Mouse (Mus musculus) gastrocnemius, postnatal 25 days (tissue): ENCODE data around the gene Hexdc. TPM values are rescaled to one million over a fixed set of nuclear protein-coding genes. Genes with fewer than 3 reads are reported as not detected.
A peak's percentile ranks its signal among the peaks of the same experiment; 100 is the strongest.

ENCODE experiments used
- DNase-seq: peaks from one replicate; pipeline ENCODE4 v3.0.0; 2022
- total RNA-seq, 2 experiments: library from RNA; stranded (reverse); gene quantifications; 1 replicate in 1 of 2; 2 replicates in 1 of 2; pipeline ENCODE4 v1.2.3; 2021

Gene Hexdc
- total RNA-seq, 2 experiments from 2014 or later = 4.8 to 6.9 TPM

DNA sequence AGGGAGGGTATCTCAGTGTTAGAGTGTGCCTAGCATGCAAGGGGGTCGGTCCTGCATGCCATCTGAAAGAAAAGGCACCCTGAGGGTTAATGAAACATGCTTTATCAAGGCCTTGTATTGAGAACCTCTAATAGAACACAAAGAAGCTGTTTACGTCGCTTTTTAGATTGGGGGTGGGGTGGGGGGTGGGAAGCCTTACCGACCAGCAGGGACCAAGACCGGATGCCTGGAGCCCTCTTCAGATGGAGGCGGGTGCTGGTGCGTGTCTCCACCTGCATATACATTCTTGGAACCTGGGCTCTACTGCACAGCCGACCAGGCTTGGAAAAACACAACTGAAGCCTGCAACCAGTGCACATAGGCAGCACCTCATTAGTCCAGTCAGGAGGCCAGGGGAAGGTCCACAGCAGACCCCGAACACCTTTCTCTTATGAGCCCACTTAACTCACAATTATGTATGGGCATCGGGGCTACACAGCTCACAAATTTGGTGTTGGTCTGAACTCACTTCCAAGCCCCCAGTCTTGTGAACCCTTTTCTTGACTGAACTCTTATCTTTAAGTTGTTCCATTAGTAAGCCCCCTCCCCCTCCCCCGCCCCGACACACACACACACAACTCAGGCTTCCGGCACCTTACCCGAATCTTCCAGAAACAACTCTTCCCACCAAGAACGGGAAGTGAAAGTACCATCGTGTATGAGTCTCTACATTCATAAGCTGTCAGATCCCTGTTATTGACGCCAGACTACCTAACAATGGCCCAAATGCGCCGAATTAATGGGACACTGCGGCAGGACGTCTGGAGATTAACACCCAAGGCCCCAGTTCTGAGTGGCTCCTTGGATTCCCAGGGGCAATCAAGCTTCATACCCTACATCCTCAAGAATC, 24.1 kb downstream of the Hexdc start:
- DNase-seq = no peak

DNA sequence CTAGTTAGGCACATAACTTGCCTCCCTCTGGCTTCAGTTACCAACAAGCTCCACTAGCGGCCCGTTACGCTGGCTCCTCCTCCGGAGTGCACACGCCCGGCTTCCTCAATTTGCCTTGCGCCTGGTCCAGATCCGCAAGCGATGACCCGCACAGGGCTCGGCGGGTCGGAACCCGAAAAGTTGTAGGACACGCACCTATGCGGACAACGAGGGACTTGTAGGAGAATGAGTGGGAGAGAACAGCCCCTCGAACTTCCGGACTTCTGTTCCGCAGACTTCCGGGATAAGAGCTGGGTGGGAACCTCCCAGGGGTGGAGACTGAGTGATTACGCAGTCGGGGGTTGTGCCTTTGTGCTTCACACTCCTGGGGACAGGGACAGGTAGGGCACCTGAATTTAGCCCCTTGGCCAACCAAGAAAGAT, 24.8 kb downstream of the Hexdc start, which contains the start of gene Cybc1:
Gene Cybc1, minus strand, starts transcription at position 305 of the 422 bp plus-strand sequence.
- DNase-seq = peak; percentile 66

DNA sequence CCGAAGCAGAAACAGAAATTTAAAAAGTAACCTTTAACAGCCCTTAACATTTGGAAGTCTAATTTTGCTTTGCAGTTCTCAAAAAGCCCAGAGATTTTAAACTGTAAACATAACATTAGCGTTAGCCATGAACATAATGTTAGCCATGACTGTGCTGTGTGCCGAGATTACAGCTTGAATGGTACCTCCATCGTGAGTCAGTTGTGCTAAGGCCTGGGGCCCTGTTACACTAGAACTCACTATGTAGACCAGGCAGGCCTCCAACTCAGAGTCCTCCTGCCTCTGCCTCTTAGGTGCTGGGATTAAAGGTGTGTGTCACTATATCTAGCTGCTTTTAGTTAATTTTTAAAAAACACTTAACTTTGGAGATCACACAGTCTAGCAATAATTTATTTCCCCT, 27.0 kb downstream of the Hexdc start:
- DNase-seq = no peak

DNA sequence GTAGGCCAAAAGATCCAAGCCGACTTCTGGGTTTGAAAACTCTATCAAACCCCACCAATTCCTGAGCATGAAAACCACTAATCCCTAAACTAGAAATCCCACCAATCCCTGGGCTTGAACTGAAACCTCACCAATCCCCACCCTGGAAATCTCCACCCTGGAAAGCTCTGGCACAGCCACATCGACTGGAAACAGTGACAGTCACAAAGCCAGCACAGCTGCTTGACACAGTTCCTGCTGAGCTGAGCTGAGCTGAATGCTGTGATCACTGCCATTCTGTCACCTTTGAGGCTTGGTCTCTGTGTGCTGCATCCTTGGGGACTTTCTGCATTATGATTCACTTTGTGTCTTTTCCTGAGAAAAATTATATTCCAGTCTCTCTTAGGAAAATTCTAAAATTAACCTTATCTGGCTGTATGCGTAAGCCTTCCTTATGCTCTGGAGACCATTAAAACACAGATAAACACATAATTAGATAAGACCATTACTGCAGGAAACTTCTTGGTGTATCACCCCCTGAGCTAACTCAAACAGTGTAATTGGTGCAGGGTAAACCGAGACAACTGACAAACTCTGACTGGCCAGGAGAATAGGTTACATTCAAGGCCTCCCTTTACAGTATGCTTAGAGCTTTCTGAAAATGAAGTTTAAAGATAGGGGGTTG, 27.5 kb downstream of the Hexdc start:
- peak; percentile 41 for DNase-seq

DNA sequence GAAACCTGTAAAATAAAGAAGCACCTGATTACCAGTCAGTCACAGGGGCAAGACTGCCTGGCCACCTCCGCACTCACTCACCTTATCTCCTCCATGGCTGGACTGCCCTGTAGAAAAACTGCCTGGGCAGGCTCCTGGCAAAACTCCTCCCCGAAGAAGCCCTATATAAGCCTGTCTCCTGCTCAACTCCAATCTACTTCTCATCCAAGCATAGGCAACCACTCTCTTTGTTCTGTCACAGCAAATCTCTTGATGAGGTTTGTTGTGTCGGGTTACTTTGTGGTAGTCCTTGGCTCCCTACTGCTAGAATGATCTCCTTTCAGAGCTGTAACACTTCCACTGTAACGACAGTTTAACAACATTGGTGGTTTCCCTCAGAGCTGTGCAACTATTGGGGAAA, 28.5 kb downstream of the Hexdc start:
- no peak for DNase-seq

DNA sequence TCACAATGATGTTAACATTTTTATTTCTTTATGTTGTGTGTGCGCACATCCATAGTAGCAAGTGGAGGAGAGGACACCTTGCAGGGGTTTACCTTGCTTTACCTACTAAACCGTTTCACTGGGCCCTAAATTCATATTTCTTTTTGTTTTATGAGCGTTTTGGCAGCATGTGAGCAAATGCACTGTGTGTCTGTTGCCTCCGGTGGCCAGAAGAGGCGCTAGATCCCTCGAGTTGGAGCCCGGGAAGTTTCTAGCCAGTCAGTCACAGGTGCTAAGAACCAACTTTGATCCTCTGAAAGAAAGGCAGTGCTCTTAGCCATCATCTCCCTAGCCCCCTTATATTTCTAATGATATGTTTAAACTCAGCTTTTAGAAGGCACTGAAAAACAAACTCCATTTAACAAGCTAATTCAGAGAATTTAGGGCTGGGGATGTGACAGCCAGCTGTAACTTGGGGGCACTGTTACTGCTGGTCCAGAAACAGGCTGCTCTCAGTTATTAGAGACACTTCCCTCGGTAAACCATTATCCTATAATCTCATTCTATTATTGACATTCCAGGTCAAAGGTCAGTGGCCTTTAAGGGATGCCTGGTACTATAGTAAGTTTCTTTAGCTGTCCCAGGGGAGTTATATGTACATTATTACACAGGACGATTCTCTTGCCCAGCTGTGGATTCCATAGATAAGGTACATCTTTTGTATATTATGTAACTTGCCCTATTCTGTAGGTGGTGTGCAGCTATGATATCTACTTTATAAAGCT, 31.4 kb downstream of the Hexdc start:
- DNase-seq = no peak

DNA sequence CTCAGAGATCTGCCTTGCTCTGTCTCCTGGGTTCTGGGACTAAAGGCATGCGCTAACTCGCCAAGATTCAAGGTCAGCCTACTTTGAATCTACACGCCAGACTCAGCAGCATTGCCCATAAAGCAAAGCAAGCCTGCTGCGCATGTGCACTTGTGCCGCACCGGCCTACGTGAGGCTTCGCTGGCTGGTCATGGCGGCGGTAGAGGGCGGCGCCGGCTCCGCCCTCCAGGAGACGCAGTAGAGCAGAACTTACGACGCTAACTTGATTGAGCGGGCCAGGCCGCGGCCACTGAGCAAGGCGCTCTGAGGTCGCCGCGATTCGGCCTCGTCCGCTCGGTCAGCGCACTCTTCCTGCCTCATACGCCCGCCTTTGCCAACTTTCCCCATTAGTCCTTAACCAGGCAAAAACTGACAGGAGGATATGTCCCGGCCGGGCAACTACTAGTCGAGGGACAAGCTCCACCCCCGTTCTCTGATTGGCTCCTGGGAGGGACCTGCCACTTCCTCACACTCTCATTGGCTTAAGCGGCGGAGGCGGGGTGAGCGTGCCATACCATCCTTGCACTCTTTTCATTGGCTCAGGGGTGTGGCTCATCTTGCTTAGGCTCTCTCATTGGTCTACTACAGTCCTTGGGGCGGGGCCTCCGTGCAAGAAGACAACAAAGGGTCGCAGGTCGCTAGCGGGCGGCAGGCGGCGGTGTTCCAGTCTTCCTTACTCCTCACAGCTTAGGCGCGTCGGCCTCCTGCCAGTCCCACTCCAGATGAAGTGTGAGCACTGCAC, 32.5 kb downstream of the Hexdc start, which contains the start of gene Narf:
Gene Narf, plus strand, starts transcription at position 690 of the 781 bp plus-strand sequence.
- peak; percentile 100 for DNase-seq

DNA sequence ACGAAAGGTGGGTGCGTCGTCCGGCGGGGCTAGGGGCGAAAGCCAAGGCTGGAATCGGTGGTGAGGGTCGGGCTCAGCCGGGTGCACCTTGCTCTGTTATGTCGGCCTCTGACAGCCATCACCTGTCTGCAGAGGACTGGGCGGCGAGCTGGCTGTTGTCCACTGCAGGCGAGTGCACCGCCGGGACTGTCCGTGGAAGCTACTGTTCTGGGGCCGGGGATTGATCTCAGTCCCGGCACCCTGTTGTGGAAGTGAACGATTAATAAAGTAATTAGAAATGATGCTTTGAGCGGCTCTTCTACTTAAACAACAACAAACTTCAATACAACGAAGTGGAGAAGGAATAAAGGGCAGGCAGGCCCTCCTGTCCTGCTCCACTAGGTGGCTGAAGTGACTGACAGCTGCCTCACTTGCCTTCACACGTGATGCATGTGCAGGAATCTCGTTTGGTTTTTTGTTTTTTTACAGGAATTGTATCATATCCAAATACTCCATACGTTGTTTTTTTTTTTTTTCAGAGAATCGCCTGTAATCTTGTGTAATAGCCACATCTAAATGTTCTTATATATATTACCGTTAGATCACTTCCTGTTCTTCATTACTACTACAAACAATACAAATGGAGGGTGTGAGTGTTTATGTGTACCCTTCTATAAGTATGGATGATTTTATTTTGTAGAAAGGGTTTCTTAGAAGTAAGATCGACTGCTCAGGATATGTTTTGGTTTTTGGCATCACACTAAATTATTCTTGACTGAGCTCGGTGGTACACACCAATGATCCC, 33.3 kb downstream of the Hexdc start:
- peak; percentile 35 for DNase-seq

DNA sequence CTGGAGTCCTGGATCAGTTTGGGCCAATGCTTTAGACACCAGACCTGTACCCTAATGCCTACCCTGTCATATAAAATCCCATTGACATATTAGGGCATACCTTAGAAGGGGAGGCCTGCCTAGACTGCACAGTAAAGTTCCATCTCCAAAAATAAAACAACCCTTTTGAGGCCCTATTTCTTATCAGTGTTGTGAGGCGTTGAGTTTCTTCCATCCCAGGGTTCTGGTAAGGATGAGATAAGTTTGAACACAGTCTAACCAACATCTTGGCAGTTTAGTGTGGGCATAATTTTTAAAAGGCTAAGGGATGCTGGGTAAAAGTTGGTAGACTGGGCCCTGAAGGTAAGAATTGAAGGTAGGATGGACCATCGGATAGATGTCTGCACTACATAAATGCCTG, 35.4 kb downstream of the Hexdc start:
- no peak for DNase-seq

DNA sequence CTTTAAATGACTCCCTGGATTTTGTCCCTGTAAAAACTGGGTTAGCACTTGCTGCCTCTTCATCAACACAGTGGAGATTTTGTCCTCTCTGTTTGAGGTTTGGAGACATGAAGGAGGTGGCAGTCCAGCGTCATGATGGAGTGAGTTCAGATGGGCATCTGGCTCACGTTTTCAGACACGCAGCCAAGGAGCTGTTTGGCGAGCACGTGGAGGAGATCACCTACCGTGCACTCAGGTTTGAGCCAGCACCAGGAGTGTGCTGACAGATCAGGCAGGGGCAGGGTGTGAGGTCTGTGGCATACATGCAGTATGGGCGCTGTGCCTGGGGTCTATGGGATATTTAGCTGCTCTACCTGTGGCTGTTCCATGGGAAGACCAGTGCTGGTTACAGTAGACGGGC, 46.0 kb downstream of the Hexdc start:
- no peak for DNase-seq

DNA sequence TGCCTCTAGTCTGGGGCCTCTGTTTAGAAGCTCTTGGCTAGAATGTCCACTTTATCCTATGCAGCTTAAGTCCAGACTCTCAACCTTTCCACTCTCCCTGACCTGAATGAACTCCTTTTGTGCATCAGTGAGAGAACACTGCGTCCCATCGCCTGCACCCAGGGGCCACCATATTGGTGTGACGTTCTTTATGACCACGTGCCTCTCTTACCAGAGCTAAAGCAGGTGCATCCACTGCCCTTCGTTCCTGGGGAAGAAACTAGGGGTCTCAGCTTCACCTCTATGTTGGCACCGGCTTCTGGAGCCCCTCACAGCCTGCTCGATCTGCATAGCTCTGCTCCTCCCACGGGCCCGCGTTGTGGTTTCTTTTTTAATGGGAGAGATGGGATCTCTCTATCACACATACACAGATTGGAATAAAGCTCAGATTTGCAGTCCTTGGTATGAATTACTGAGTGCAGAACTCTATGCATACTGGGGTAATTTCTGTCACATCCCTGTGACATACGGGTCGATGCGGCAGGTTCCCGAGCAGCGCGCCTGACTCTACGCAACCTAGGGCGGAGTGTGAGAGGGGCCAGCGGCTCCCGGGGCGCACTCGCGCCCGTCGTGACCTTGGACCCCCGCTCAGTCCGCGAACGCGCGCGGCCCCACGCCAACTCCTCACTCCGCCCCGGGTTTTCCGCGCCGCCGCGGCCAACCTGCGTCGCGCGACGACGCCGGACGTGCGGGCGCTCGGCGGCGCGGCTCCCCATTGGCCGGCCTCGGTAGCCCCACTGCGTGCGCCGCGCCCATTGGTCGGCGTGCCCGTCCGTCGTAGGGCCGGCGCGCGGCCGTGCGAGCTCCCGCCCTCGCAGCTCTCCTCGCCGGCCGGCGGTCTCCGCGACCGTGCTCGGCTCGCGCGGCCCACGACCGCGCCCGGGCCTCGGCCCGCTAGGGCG, 55.2 kb downstream of the Hexdc start, which contains the start of gene Foxk2:
Gene Foxk2, plus strand, starts transcription at position 831 of the 941 bp plus-strand sequence.
- DNase-seq = peak; percentile 95

DNA sequence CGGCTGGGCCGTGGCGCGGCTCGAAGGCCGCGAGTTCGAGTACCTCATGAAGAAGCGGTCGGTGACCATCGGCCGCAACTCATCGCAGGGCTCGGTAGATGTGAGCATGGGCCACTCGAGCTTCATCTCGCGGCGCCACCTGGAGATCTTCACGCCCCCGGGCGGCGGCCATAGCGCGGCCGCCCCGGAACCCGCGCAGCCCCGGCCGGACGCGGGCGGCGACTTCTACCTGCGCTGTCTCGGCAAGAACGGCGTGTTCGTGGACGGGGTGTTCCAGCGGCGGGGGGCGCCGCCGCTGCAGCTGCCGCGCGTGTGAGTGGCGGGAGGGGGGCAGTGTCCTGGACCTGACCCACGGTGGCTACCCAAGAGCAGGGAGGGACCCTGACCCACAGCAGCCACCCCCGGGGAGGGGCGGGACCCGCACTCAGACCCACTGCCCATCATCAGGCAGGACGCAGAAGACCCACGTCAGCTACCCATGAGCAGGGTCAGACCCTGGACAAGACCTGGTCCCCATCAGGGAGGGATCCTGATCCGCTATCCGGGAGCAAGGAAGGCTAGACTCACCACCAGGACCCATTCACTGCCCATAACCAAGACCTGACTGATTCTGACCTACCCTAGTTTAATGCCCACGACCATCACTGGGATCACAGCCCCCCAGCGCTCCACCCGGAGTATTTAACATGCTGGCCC, 56.1 kb downstream of the Hexdc start:
- DNase-seq = peak; percentile 38

DNA sequence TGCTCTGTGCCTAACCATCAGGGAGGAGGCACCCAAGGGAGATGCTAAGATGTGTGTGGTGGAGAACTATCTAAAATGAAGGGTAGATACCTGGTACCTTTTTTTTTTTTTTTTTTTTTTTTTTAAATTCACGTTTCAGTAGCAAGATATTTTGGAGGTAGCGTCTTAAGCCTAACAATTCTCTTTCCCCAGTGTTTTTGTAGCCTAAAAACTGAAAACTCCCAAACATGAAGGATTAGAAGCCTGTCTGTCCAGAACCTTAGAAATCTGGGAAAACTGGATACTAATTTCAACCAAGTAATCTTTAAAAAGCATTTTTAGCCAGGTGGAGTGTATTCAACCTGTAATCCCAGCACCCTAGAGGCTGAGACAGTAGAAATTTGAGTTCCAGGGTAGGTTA, 56.8 kb downstream of the Hexdc start:
- DNase-seq = no peak

Other genes starting within 250 kb of the Hexdc start
- 10 to 100 TPM; 45.8 to 52.6 TPM for gene Csnk1d, start 213.1 kb upstream of the Hexdc start, total RNA-seq
- gene Cd7, start 165.0 kb upstream of the Hexdc start, total RNA-seq = not detected
- gene Sectm1b, start 140.9 kb upstream of the Hexdc start, total RNA-seq = not detected
- not detected for gene Sectm1a, start 123.2 kb upstream of the Hexdc start, total RNA-seq
- not detected for gene Tex19.2, start 85.8 kb upstream of the Hexdc start, total RNA-seq
- gene Tex19.1, start 58.3 kb upstream of the Hexdc start, total RNA-seq = not detected
- gene Uts2r, start 44.2 kb upstream of the Hexdc start, total RNA-seq = 1 to 10 TPM in 1 of 2 experiments, under 1 TPM in 1; 0.35 to 1.1 TPM
- 10 to 100 TPM; 11.5 to 11.6 TPM for gene Ogfod3, start 278 bp downstream of the Hexdc start, total RNA-seq
- gene Cybc1, start 24.9 kb downstream of the Hexdc start, total RNA-seq = 1 to 10 TPM; 3.0 to 3.6 TPM
- gene Narf, start 32.8 kb downstream of the Hexdc start, total RNA-seq = 10 to 100 TPM; 78.0 to 90.7 TPM
- 10 to 100 TPM; 20.1 to 27.1 TPM for gene Foxk2, start 55.6 kb downstream of the Hexdc start, total RNA-seq
- gene Wdr45b, start 150.0 kb downstream of the Hexdc start, total RNA-seq = 10 to 100 TPM; 17.9 to 18.4 TPM
- 10 to 100 TPM; 10.4 to 11.6 TPM for gene Rab40b, start 183.8 kb downstream of the Hexdc start, total RNA-seq
- gene Fn3krp, start 217.0 kb downstream of the Hexdc start, total RNA-seq = 1 to 10 TPM; 3.5 to 4.4 TPM
- gene Fn3k, start 230.5 kb downstream of the Hexdc start, total RNA-seq = 10 to 100 TPM; 12.2 to 13.8 TPM
- 10 to 100 TPM; 10.2 to 12.5 TPM for gene Tbcd, start 247.5 kb downstream of the Hexdc start, total RNA-seq